Mouse (Mus musculus) bone marrow, adult 2 months (tissue): ENCODE data around the gene Gm43517. TPM values are rescaled to one million over a fixed set of nuclear protein-coding genes. Genes with fewer than 3 reads are reported as not detected.

Experiments
- H3K27ac ChIP-seq: fragments of 200-500 bp; 2 replicates; pipeline ENCODE4 v1.5.1; 2012; ENCODE audit warnings: low read depth, mild to moderate bottlenecking, control low read depth, inconsistent platforms, low read length; ENCODE audit not compliant: control insufficient read depth, poor library complexity, insufficient read depth
- H3K4me1 ChIP-seq: fragments of 200-500 bp; 2 replicates; pipeline ENCODE4 v1.6.1; 2011; ENCODE audit warnings: low read length; ENCODE audit not compliant: control insufficient read depth, insufficient read depth
- H3K4me3 ChIP-seq: fragments of 200-500 bp; replicated peaks from 2 replicates; pipeline ENCODE3; 2011; ENCODE audit warnings: mild to moderate bottlenecking, low read depth, low read length, control low read depth; ENCODE audit not compliant: control insufficient read depth
- CTCF ChIP-seq: fragments of 200-500 bp; IDR thresholded peaks from 2 replicates; pipeline ENCODE4 v1.5.1; 2011; ENCODE audit warnings: low read length, control low read depth; ENCODE audit not compliant: control insufficient read depth, insufficient read depth
- POLR2A ChIP-seq: fragments of 200-500 bp; IDR thresholded peaks from 2 replicates; pipeline ENCODE4 v1.6.1; 2011; ENCODE audit warnings: low read depth, mild to moderate bottlenecking, control low read depth, low read length, borderline replicate concordance; ENCODE audit not compliant: control insufficient read depth
- WGBS: fragments of 180-500 bp; shearing (Covaris S2); methylation state at CpG from one replicate; pipeline ENCODE4 v1.1.7; 2018; 5-methylcytosine and 5-hydroxymethylcytosine counted together
- polyA plus RNA-seq: library from polyadenylated mRNA; stranded (reverse); fragments of >200 nt; gene quantifications from 2 replicates; pipeline ENCODE4 v1.2.4, GENCODE M21; 2011; ENCODE audit warnings: low replicate concordance; ENCODE audit not compliant: missing spikeins, insufficient read depth, insufficient read length

The Gm43517 gene
- polyA plus RNA-seq, 1 experiment, result not detected

DNA sequence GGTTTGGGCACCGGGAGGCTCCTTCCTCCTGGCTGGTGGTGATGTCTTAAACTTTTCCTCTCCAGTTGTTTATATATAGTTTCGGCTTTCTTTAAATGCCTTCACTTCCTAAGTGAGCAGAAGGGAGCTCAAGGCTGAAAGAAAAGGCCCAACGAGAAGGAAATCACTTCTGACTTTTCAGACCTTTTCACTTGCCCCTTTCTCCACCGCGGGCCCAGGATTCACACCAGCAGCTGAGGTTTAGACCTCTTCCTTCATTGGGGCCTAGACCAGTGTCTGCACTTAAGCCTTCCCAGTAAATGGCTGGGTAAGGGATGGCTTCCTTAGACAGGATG, 16.8 kb downstream of the Gm43517 start:
- TF ChIP-seq POLR2A, result no peak
- no peak for TF ChIP-seq CTCF
- Histone ChIP-seq H3K27ac (no peak overlapping the region), H3K4me1 (no peaks in the 10 kb centered on the region), H3K4me3 (no peak overlapping the region)
- WGBS, result under 1% methylated on average over 5 of the region's 5 CpGs

DNA sequence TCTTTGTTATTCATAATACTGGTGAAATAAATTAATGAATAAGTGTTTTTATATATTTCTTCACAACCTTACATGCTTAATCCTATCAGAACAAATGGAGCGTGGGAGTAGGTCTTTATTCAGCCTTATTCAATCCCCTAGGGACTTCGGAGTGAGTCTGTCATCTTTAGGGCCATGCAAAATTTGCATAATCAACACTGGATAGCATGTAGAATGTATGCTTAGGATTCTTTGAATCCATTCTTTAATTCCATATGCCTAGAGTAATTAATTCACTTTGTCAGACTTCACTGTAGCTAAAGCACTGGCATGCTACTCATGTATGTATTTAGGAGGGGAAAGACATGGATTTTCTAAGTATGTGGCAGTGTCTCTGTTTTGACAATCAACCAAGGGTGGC, 24.9 kb downstream of the Gm43517 start:
- no peak for TF ChIP-seq CTCF
- no peak for TF ChIP-seq POLR2A
- H3K27ac ChIP-seq, result no peak overlapping the region
- no peaks in the 10 kb centered on the region for H3K4me1 ChIP-seq
- WGBS, result 79% methylated on average over 2 of the region's 2 CpGs
- no peak overlapping the region for H3K4me3 ChIP-seq

DNA sequence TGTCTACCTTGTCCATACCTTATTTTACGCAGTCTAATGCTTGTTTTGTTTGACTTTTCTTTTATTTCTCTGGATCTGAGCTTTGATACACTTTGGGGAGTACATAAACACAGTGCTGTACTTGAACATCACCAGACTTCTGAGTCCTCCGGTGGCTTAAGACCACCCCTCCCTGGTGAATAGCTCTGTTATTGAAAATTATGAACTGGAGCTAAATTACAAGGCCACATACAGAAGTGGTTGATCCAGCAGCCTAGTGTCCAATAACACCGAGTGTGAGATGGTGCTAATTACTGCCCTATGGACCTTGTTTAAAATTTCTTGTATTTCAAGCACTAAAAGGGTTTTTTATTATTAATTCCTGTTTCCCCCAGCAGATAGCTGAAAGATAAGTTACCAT, 33.0 kb downstream of the Gm43517 start:
- Histone ChIP-seq H3K4me1 (no peaks in the 10 kb centered on the region), H3K4me3 (no peak overlapping the region), H3K27ac (no peak overlapping the region)
- WGBS, result 82% methylated on average over 3 of the region's 3 CpGs
- TF ChIP-seq CTCF (no peak), POLR2A (no peak)

Other genes with a start within 250 kb of the Gm43517 start
- gene Foxg1, start 2.5 kb upstream of the Gm43517 start, polyA plus RNA-seq, result 0.23 TPM in 1 of 2 replicates, not detected in the other